Mouse (Mus musculus) testis, adult 2 months (tissue): ENCODE measurements around the gene Serpine1. TPM values are rescaled to one million over a fixed set of nuclear protein-coding genes. Genes with fewer than 3 reads are reported as not detected.
"Not testable (repeated sequence)": the region's sequence is repeated elsewhere in the genome, so short reads cannot be mapped to it uniquely, and the experiment has no call there.

ENCODE experiments used
- H3K27ac ChIP-seq: fragments of 200-500 bp; 2 replicates; pipeline ENCODE4 v1.5.1; 2012; ENCODE audit warnings: low read depth, low read length; ENCODE audit not compliant: control insufficient read depth, insufficient read depth
- H3K27me3 ChIP-seq: fragments of 200-500 bp; 2 replicates; pipeline ENCODE4 v1.6.1; 2012; ENCODE audit warnings: mild to moderate bottlenecking, low read length, moderate library complexity; ENCODE audit not compliant: control insufficient read depth, insufficient read depth
- H3K36me3 ChIP-seq: fragments of 200-500 bp; 2 replicates; pipeline ENCODE4 v1.6.1; 2012; ENCODE audit warnings: mild to moderate bottlenecking, low read length; ENCODE audit not compliant: control insufficient read depth, insufficient read depth
- H3K4me1 ChIP-seq: fragments of 200-500 bp; 2 replicates; pipeline ENCODE4 v1.6.1; 2012; ENCODE audit warnings: low read length; ENCODE audit not compliant: control insufficient read depth, insufficient read depth
- H3K4me3 ChIP-seq: fragments of 200-500 bp; 2 replicates; pipeline ENCODE4 v1.5.1; 2012; ENCODE audit warnings: low read depth, mild to moderate bottlenecking, low read length, moderate library complexity, mixed read lengths; ENCODE audit not compliant: control insufficient read depth
- CTCF ChIP-seq: fragments of 200-500 bp; IDR thresholded peaks from 2 replicates; pipeline ENCODE4 v1.5.1; 2012; ENCODE audit warnings: low read depth, mild to moderate bottlenecking, inconsistent platforms, low read length, moderate library complexity; ENCODE audit not compliant: control insufficient read depth, insufficient read depth, insufficient replicate concordance
- POLR2A ChIP-seq: fragments of 200-500 bp; IDR thresholded peaks from 2 replicates; pipeline ENCODE4 v1.6.1; 2012; ENCODE audit warnings: low read depth, mild to moderate bottlenecking, inconsistent platforms, low read length, moderate library complexity; ENCODE audit not compliant: control insufficient read depth
- polyA plus RNA-seq: library from polyadenylated mRNA; depleted of rRNA; stranded (reverse); fragments of >200 nt; gene quantifications from 2 replicates; pipeline ENCODE4 v1.2.3, GENCODE M21; 2012; rRNA removed

Serpine1 gene
- 0.72 and 0.88 TPM in 2 replicates for polyA plus RNA-seq

DNA sequence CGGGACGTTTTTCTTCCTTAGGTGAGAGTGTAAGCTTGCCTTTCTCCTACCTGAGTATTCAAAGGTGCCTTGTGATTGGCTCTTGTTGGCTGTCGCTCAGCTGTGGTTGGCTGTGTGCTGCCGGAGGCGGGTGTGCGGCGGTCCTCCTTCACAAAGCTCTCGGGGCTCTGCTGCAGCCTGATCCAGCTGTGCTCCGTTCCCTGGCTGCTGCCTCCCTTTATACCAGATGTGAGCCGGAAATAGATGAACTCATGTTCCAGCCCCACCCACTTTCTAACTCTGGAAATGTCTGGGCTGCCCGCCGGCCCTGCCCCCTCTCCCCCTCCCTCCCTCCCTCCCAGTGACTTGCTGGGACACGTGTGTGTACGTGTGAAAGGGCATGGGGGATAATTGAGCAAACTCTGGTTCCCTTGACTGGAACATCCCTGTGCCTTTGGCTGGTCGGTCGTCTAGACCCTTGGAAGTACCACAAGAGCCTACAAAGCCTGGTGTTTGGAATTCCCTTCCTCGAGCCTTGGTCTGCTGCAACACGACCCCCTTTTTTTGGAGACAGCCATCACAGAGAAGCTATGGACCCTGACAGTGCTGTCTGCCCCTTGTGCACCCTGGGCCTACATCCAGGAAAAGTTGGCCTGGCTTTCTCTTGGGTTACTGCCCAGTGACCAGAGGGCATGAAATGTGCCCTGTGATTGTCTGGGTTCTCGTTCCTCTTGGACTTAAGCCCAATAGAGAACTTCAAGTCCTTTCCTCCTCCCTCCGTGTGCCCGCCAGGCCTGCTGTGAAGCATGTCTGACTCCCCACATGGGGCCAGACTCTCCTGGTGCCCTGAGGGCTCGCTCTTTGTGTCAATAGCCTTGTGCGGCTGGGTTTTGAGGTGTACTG, at the start of gene Serpine1:
Gene Serpine1 (minus strand): TSS at position 190 of the 882 bp plus-strand sequence.
- Histone ChIP-seq H3K27me3 (no peaks in the 10 kb centered on the region), H3K4me3 (no peak within 1 kb of the TSS), H3K4me1 (peaks cover 18% of the 10 kb centered on the region), H3K36me3 (no peaks in the 10 kb centered on the region), H3K27ac (peak within 1 kb of the TSS; percentile 16)
- no peak for TF ChIP-seq CTCF

DNA sequence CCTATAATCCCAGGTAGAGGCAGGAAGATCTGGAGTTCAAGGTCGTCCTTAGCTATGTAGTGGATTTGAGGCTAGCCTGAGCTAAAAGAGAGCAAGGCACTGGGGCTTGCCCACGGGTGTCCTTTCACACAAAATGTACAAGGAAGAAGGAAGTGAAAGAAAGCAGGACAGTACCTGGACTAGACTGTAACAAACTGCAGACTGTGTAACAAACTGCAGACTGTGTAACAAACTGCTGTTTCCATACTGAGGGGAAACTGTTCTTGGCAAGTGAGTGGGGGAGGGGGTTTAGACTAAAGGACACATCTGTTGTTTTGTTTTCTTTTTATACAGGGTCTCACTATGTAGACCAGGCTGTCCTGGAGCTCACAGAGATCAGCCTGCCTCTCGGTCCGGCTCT, 49.2 kb upstream of the Serpine1 start:
- Histone ChIP-seq H3K4me1 (peaks cover 14% of the 10 kb centered on the region), H3K4me3 (no peak overlapping the region), H3K27me3 (no peaks in the 10 kb centered on the region), H3K27ac (no peak overlapping the region), H3K36me3 (no peaks in the 10 kb centered on the region)
- TF ChIP-seq POLR2A, result no peak
- TF ChIP-seq CTCF, result no peak

DNA sequence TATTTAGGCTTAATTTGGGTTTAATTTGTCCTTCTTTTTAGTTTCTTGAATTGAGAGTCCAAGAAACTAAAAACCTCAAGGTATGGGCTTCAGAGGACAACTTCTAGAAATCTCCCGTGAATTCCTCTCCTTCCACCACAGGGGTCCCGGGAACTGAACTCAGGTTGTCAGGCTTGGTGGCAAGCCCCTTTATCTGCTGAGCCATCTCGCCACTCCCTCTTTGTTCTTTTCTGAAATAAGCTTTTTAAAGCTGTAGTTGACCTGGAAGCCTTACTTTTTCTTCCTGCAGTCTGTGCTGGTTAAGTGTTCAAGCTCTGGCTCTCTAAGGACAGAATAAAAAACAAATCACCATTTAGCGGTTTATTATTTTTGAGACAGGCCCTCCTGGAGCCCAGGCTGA, 46.8 kb upstream of the Serpine1 start:
- H3K4me1 ChIP-seq, result peaks cover 15% of the 10 kb centered on the region
- H3K4me3 ChIP-seq, result no peak overlapping the region
- TF ChIP-seq CTCF (no peak), POLR2A (no peak)
- H3K27me3 ChIP-seq, result no peaks in the 10 kb centered on the region
- H3K36me3 ChIP-seq, result no peaks in the 10 kb centered on the region
- no peak overlapping the region for H3K27ac ChIP-seq

DNA sequence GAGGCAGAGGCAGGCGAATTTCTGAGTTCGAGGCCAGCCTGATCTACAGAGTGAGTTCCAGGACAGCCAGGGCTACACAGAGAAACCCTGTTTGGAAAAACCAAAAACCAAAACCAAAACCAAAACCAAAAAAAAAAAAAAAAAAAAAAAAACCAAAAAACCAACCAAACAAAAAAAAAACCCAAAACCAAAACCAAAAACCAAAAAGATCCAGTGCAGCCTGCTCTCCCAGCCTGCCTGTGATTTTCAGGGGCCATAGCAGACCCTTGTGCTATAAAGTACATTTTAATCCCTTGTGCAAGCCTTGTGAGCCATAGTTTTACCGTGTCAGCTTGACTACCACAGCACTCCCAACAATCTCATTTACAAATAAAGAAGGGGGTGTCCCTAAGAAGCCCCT, 45.9 kb upstream of the Serpine1 start:
- not testable (repeated sequence) for H3K27me3 ChIP-seq, H3K4me3 ChIP-seq, H3K27ac ChIP-seq, H3K36me3 ChIP-seq
- peaks cover 11% of the 10 kb centered on the region for H3K4me1 ChIP-seq

DNA sequence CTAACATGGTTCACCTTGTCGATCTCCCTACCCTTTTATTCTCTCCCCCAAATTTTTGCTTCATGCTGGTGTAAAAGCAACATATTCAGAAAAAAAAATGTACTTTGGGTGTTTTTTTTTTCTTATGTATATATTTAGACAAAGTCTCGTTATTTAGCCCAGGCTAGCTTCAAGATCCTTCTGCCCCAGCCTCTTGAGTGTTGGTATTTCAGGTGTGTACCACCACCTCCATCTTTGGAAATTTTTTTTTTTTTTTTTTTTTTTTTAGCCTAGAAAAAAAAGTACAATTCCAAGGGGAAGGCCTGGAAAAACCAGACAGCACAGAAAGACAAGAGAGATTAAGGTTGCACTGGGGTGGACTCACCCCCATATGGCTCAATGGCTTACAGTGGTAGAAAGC, 44.9 kb upstream of the Serpine1 start:
- no peak overlapping the region for H3K27ac ChIP-seq
- H3K36me3 ChIP-seq, result no peaks in the 10 kb centered on the region
- no peak overlapping the region for H3K4me3 ChIP-seq
- H3K4me1 ChIP-seq, result peaks cover 8% of the 10 kb centered on the region
- TF ChIP-seq CTCF (no peak), POLR2A (no peak)
- no peaks in the 10 kb centered on the region for H3K27me3 ChIP-seq

DNA sequence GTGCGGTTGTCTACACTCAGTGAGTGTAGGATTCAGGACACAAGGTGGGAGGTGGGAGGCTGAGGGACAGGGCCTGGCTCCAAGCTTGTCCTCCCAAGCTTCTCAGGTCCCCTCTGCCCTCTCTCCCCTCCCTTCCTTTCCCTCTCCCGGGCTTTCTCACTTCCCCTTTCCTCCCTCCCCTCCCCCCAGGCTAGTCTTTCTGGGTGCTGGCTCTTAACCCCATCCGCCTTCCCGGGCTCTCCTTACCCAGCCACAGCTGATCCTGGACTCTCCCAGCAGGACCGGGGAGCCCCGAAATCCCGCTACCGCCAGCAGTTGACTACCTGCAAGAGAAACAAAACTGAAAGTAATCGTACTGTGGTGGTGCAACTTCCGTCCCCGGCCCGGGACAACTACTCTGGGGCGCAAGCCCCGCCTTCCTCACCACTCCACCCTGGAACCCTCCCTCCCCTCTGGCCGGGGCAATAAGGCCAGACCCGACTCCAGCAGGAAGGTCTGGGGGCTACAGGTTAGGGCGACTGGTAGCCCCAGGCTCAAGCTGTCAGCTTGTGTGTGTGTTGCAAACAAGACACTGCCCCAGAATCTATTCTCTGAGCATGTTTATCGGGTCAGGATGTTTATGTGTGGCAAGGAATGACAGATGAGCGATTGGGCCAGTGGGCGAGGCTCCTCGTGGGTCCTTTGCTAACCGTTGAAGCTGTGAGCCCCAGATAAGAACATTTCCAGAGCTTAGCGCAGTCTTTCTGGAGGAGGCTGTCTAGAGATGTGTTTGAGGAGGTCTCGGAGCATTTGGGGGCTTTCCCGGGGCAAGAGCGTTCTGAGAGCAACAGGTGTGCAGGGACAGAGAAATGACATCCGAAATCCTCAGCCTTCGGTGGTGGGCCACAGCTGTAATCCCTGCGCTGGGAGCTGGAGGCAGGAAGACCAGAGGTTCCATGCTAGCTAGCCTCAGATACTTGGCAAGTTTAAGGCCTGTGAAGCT, 44.1 kb upstream of the Serpine1 start, which contains the start of gene Trim56:
Gene Trim56 (minus strand): TSS at position 344 of the 982 bp plus-strand sequence.
- no peak for TF ChIP-seq CTCF
- H3K4me1 ChIP-seq, result peaks cover 8% of the 10 kb centered on the region

DNA sequence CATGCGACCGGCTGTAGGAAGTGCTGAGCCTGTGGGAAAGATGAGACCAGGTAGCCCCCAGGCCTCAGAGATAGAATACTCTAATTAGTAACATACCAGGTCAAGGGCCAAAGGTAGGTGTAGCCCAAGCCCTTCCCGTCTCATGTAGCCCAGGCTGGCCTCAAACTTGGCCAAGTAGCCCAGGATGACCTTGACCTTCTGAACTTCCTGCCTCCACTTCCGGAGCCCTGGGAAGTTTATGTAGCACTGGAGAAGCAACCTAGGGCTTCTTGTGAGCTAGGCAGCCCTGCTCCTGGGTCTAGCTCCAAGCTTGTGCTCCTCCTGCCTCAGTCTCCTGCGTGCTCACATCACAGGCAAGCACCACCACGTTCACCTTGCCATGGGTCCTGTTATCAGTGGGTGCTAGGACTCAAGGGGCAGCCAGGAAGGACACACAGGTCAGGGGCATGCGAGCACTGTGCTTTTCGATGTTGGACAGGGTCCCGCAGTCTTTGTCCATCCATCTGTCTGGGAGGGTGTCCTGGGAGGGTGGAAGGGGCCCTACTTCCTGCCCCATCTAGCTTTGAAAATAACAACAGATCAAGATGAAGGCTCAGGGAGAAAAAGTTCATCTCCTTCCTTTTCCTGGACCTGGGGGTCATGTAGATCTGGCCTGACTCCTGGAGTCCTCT, 43.0 kb upstream of the Serpine1 start:
- Histone ChIP-seq H3K27me3 (no peaks in the 10 kb centered on the region), H3K4me3 (no peak overlapping the region), H3K27ac (no peak overlapping the region), H3K36me3 (no peaks in the 10 kb centered on the region), H3K4me1 (peaks cover 11% of the 10 kb centered on the region)
- TF ChIP-seq POLR2A (no peak), CTCF (no peak)

More for the DNA sequence above, 44.1 kb upstream of the Serpine1 start, which contains the start of gene Trim56:
- Histone ChIP-seq H3K36me3 (no peaks in the 10 kb centered on the region), H3K27me3 (no peaks in the 10 kb centered on the region), H3K27ac (peak within 1 kb of the TSS; percentile 48; the same call in 1 of the 2 replicates), H3K4me3 (peak within 1 kb of the TSS; percentile 77)
